Comparison of ENCODE assay signal across 27 mouse cellular contexts in genomic region chr3:61035633-61036032, GRCm38 (mm10). TPM values are rescaled to one million over a fixed set of nuclear protein-coding genes. Genes with fewer than 3 reads are reported as not detected.
DNase-seq lines count a peak whose midpoint lies in the region; ATAC-seq and TF ChIP-seq lines count a peak whose summit lies in the region.
"Had no signal": no experiment of that assay in that cellular context is flagged by ENCODE, and none has a peak within 500 bp of the region (broad histone marks: within the 10 kb centered on the region; RNA-seq: fewer than 3 reads in every experiment).

No protein-coding gene starts in this region.

- 0 out of 2 replicates have a peak, but pooled peaks have one; percentile 38 for ATAC-seq in forebrain, embryonic 15.5 days (replicated peaks)
- ATAC-seq in forebrain, embryonic 12.5 days (ENCODE audit: low FRiP score) = no peak
- peak; percentile 91 for ATAC-seq in megakaryocyte progenitor cell, adult 5-6 weeks (replicated peaks; ENCODE audit: poor library complexity)
- ATAC-seq: intestine, postnatal 0 days had no signal

- no peak for TF ChIP-seq POLR2A in MEL (IDR thresholded peaks at IDR 0.05; ENCODE audit: control insufficient read depth in 1 of 2, insufficient read depth in 1 of 2, low read depth in 1 of 2, low read length in 2 of 2, poor library complexity in 1 of 2)

- H3K27me3 ChIP-seq in forebrain, embryonic 15.5 days = no peaks in the 10 kb centered on the region
- no peaks in the 10 kb centered on the region for H3K27me3 ChIP-seq in forebrain, embryonic 12.5 days
- H3K27me3 ChIP-seq in MEL (ENCODE audit: control insufficient read depth in 1 of 2, insufficient read depth in 2 of 2, low read length in 2 of 2) = no peaks in the 10 kb centered on the region
- H3K27me3 ChIP-seq: CH12.LX; heart, embryonic 12.5 days; hindbrain, embryonic 15.5 days; kidney, embryonic 15.5 days; limb, embryonic 13.5 days; liver, embryonic 13.5 days; midbrain, embryonic 12.5 days had no signal

- no peak for TF ChIP-seq CTCF in MEL (IDR thresholded peaks at IDR 0.05 in 2 of 3, conservative IDR thresholded peaks at IDR 0.05 in 1 of 3; ENCODE audit: control insufficient read depth in 1 of 3, insufficient read depth in 1 of 3, low read depth in 2 of 3, low read length in 3 of 3, poor library complexity in 1 of 3, severe bottlenecking in 1 of 3)

- peak; percentile 64 for DNase-seq in MEL (ENCODE audit: low read depth, low spot score)
- peak; percentile 32 for DNase-seq in fibroblast of lung, adult 2 months (ENCODE audit: low read depth)
- DNase-seq in left cerebral cortex, postnatal 10 days (ENCODE audit: extremely low spot score in 1 of 2, low spot score in 2 of 2) = no peak
- DNase-seq in testis, postnatal 10 days (ENCODE audit: low spot score) = no peak
- no peak for DNase-seq in gastrocnemius, postnatal 25 days
- DNase-seq: adrenal gland, postnatal 36 days; cerebellum, adult 2 months; cerebellum, postnatal 36 days; gastrocnemius, postnatal 14 days; heart, postnatal 14 days; kidney, postnatal 4 days; layer of hippocampus, adult 9-11 months; liver, embryonic 13.5 days; lung, embryonic 14.5 days; lung, postnatal 4 days; right cerebral cortex, postnatal 25 days; thymus, postnatal 25 days had no signal

- no peaks in the 10 kb centered on the region for H3K4me1 ChIP-seq in forebrain, embryonic 15.5 days
- H3K4me1 ChIP-seq in forebrain, embryonic 12.5 days = no peaks in the 10 kb centered on the region
- peaks cover 15 to 35% of the 10 kb centered on the region in 2 experiments for H3K4me1 ChIP-seq in MEL (ENCODE audit: control insufficient read depth in 1 of 2, insufficient read depth in 2 of 2, low read length in 2 of 2)
- H3K4me1 ChIP-seq: heart, embryonic 12.5 days; hindbrain, embryonic 15.5 days; kidney, embryonic 15.5 days; limb, embryonic 13.5 days; liver, embryonic 13.5 days; midbrain, embryonic 12.5 days had no signal

- intact Hi-C loops in left cerebral cortex, postnatal 10 days (cut with DNase I) = no loop called here

- TF ChIP-seq EP300 in MEL (IDR thresholded peaks at IDR 0.05; ENCODE audit: low read depth in 1 of 2, low read length in 2 of 2) = peak; percentile 65 to 77

- H3K36me3 ChIP-seq in forebrain, embryonic 15.5 days = no peaks in the 10 kb centered on the region
- H3K36me3 ChIP-seq in forebrain, embryonic 12.5 days (replicated peaks) = no peaks in the 10 kb centered on the region
- H3K36me3 ChIP-seq in MEL (ENCODE audit: control insufficient read depth in 1 of 2, insufficient read depth in 2 of 2, low read length in 2 of 2) = peaks cover 0 to 31% of the 10 kb centered on the region in 2 experiments; a peak in 2 of 4 replicates
- H3K36me3 ChIP-seq: heart, embryonic 12.5 days; hindbrain, embryonic 15.5 days; kidney, embryonic 15.5 days; limb, embryonic 13.5 days; liver, embryonic 13.5 days; midbrain, embryonic 12.5 days had no signal

- no peak overlapping the region for H3K4me3 ChIP-seq in forebrain, embryonic 15.5 days
- no peak overlapping the region for H3K4me3 ChIP-seq in forebrain, embryonic 12.5 days (replicated peaks)
- no peak overlapping the region for H3K4me3 ChIP-seq in MEL (ENCODE audit: control insufficient read depth in 1 of 2, insufficient read depth in 1 of 2, low read depth in 2 of 2, low read length in 2 of 2)
- H3K4me3 ChIP-seq: heart, embryonic 12.5 days; hindbrain, embryonic 15.5 days; kidney, embryonic 15.5 days; limb, embryonic 13.5 days; liver, embryonic 13.5 days; midbrain, embryonic 12.5 days had no signal

- no peaks in the 10 kb centered on the region for H3K79me2 ChIP-seq in MEL (ENCODE audit: control insufficient read depth, insufficient read depth, low read length, poor library complexity)

- H3K9ac ChIP-seq in forebrain, embryonic 15.5 days (replicated peaks) = no peak overlapping the region
- H3K9ac ChIP-seq in forebrain, embryonic 12.5 days = no peak overlapping the region
- H3K9ac ChIP-seq in MEL (ENCODE audit: control insufficient read depth, low read depth, low read length, poor library complexity, severe bottlenecking) = no peak overlapping the region
- H3K9ac ChIP-seq: heart, embryonic 12.5 days; hindbrain, embryonic 15.5 days; kidney, embryonic 15.5 days; limb, embryonic 13.5 days; liver, embryonic 13.5 days; lung, embryonic 14.5 days; midbrain, embryonic 12.5 days had no signal

- WGBS in forebrain, embryonic 15.5 days = 48% methylated on average over 5 of the region's 5 CpGs
- 73% methylated on average over 5 of the region's 5 CpGs for WGBS in forebrain, embryonic 12.5 days

- no peak overlapping the region for H3K4me2 ChIP-seq in forebrain, embryonic 15.5 days (replicated peaks)
- no peak overlapping the region for H3K4me2 ChIP-seq in forebrain, embryonic 12.5 days
- H3K4me2 ChIP-seq: heart, embryonic 12.5 days; hindbrain, embryonic 15.5 days; kidney, embryonic 15.5 days; limb, embryonic 13.5 days; liver, embryonic 13.5 days; lung, embryonic 14.5 days; midbrain, embryonic 12.5 days had no signal

- TF ChIP-seq RAD21 in MEL (IDR thresholded peaks at IDR 0.05; ENCODE audit: low read depth, low read length) = no peak

- no peak overlapping the region for H3K27ac ChIP-seq in forebrain, embryonic 15.5 days (replicated peaks)
- H3K27ac ChIP-seq in forebrain, embryonic 12.5 days = no peak overlapping the region
- H3K27ac ChIP-seq in MEL (ENCODE audit: control insufficient read depth, low read depth, low read length) = peak overlapping the region; percentile 33; the same call in 1 of the 2 replicates
- H3K27ac ChIP-seq: hindbrain, embryonic 15.5 days; kidney, embryonic 15.5 days; limb, embryonic 13.5 days; liver, embryonic 13.5 days; midbrain, embryonic 12.5 days had no signal

- no peaks in the 10 kb centered on the region for H3K9me3 ChIP-seq in forebrain, embryonic 15.5 days
- H3K9me3 ChIP-seq in forebrain, embryonic 12.5 days = no peaks in the 10 kb centered on the region
- H3K9me3 ChIP-seq in MEL (replicated peaks; ENCODE audit: insufficient read depth, low read length) = no peaks in the 10 kb centered on the region
- H3K9me3 ChIP-seq: heart, embryonic 12.5 days; hindbrain, embryonic 15.5 days; kidney, embryonic 15.5 days; limb, embryonic 13.5 days; liver, embryonic 13.5 days; midbrain, embryonic 12.5 days had no signal

TF ChIP-seq in MEL, 35 proteins besides CTCF, POLR2A, EP300 and RAD21:
- no peak for TF ChIP-seq SIN3A (IDR thresholded peaks at IDR 0.05; ENCODE audit: low read length)
- TF ChIP-seq TCF12 (IDR thresholded peaks at IDR 0.05; ENCODE audit: low read depth, low read length) = 0 out of 2 replicates have a peak, but pooled peaks have one; percentile 32
- peak; percentile 49; the same call in 1 of the 2 replicates for TF ChIP-seq MYB (IDR thresholded peaks at IDR 0.05; ENCODE audit: low read depth, low read length)
- no peak for TF ChIP-seq NRF1 (IDR thresholded peaks at IDR 0.05; ENCODE audit: insufficient read depth, low read depth, low read length, poor library complexity, severe bottlenecking)
- peak; percentile 51 for TF ChIP-seq GATA1 (IDR thresholded peaks at IDR 0.05; ENCODE audit: low read depth, low read length)
- peak; percentile 33; the same call in 1 of the 2 replicates for TF ChIP-seq RCOR1 (IDR thresholded peaks at IDR 0.05; ENCODE audit: low read depth, low read length)
- TF ChIP-seq MYC (IDR thresholded peaks at IDR 0.05; ENCODE audit: low read depth, low read length) = no peak
- TF ChIP-seq KAT2A (conservative IDR thresholded peaks at IDR 0.05; ENCODE audit: low read depth, low read length) = no peak
- TF ChIP-seq ETS1 (IDR thresholded peaks at IDR 0.05; ENCODE audit: low read depth, low read length) = peak; percentile 66; the same call in 1 of the 2 replicates

RNA-seq across cellular contexts. Expression of gene P2ry1, which starts 33.0 kb away (rescaled TPM):
- polyA plus RNA-seq in forebrain, embryonic 15.5 days (2015; fragmentation: Nextera tagmentation; extraction: Ambion mirVana) = 4.1 TPM in 2 replicates
- 3.8 and 4.8 TPM in 2 replicates for polyA plus RNA-seq in forebrain, embryonic 12.5 days (2016; fragmentation: Nextera tagmentation; extraction: Ambion mirVana)
- total RNA-seq in MEL (2012; rRNA removed) = 7.8 and 9.1 TPM in 2 replicates
- 1 to 10 TPM in 1 of 2 experiments, not detected in 1; 9.2 TPM for polyA plus RNA-seq in MEL (2012; ENCODE audit: insufficient read depth in 1 of 2, insufficient read length in 2 of 2, low read depth in 1 of 2, low replicate concordance in 2 of 2, missing spikeins in 1 of 2)
- total RNA-seq in megakaryocyte progenitor cell, adult 5-6 weeks (2015) = 5.7 and 8.9 TPM in 2 replicates
- total RNA-seq in megakaryocyte progenitor cell, adult 5-6 weeks (2017) = 3.8 and 7.2 TPM in 2 replicates
- total RNA-seq in left cerebral cortex, postnatal 10 days (2021) = 1 to 10 TPM; 3.0 to 5.1 TPM
- total RNA-seq in gastrocnemius, postnatal 25 days (2021) = 10 to 100 TPM; 12.9 TPM
- total RNA-seq: CH12.LX had no signal

Comparison
In these comparisons a context has a peak if more than half of its experiments do, and no peak if none do; other contexts are left out.
1. DNase-seq: peak in MEL (single experiment) and fibroblast of lung, adult 2 months (single experiment); none in left cerebral cortex, postnatal 10 days (0 of 2), testis, postnatal 10 days (single experiment) and gastrocnemius, postnatal 25 days (single experiment).